Mouse (Mus musculus) retina, adult 2 months (tissue): Measurements from ENCODE around the gene Igfbpl1.
A peak's percentile ranks its signal among the peaks of the same experiment; 100 is the strongest.

Experiments
- DNase-seq: peaks from one replicate; pipeline ENCODE4 v3.0.0-alpha.2; 2012; ENCODE audit warnings: low read depth, low spot score

The Igfbpl1 gene

GRCm38 (mm10) chr4:45826275-45827040 is at the start of gene Igfbpl1:
Igfbpl1 (minus strand) TSS chr4:45826923.
- DNase-seq = no peak

GRCm38 (mm10) chr4:45872147-45872546 is 45.4 kb upstream of the Igfbpl1 start:
- no peak for DNase-seq

GRCm38 (mm10) chr4:45869021-45869815 is 42.5 kb upstream of the Igfbpl1 start:
- DNase-seq = no peak

- no peak for DNase-seq
Measured at GRCm38 (mm10) chr4:45867416-45867815, 40.7 kb upstream of the Igfbpl1 start.

GRCm38 (mm10) chr4:45861160-45861559 is 34.4 kb upstream of the Igfbpl1 start:
- DNase-seq = no peak

- DNase-seq = peak; percentile 40
Measured at GRCm38 (mm10) chr4:45855803-45856424, 29.2 kb upstream of the Igfbpl1 start.

- no peak for DNase-seq
Measured at GRCm38 (mm10) chr4:45853496-45854246, 26.9 kb upstream of the Igfbpl1 start.

GRCm38 (mm10) chr4:45851640-45852051 is 24.9 kb upstream of the Igfbpl1 start:
- no peak for DNase-seq

- DNase-seq = no peak
Measured at GRCm38 (mm10) chr4:45849419-45849818, 22.7 kb upstream of the Igfbpl1 start.

GRCm38 (mm10) chr4:45848825-45849156 is 22.1 kb upstream of the Igfbpl1 start:
- DNase-seq = no peak

- no peak for DNase-seq
Measured at GRCm38 (mm10) chr4:45848109-45848824, 21.5 kb upstream of the Igfbpl1 start, which contains the start of gene Stra6l. Stra6l (plus strand) TSS chr4:45848664.

- DNase-seq = no peak
Measured at GRCm38 (mm10) chr4:45846263-45846662, 19.5 kb upstream of the Igfbpl1 start.

GRCm38 (mm10) chr4:45844355-45844754 is 17.6 kb upstream of the Igfbpl1 start:
- DNase-seq = no peak

- DNase-seq = no peak
Measured at GRCm38 (mm10) chr4:45833461-45833860, 6.7 kb upstream of the Igfbpl1 start.

GRCm38 (mm10) chr4:45831996-45832395 is 5.3 kb upstream of the Igfbpl1 start:
- DNase-seq = no peak

GRCm38 (mm10) chr4:45829907-45830759 is 3.4 kb upstream of the Igfbpl1 start:
- DNase-seq = no peak

- no peak for DNase-seq
Measured at GRCm38 (mm10) chr4:45824761-45825556, 1.8 kb downstream of the Igfbpl1 start.

- DNase-seq = no peak
Measured at GRCm38 (mm10) chr4:45824049-45824760, 2.5 kb downstream of the Igfbpl1 start.
